Mouse (Mus musculus): Measurements from ENCODE around the gene Dctn1.

Gene Dctn1

DNA sequence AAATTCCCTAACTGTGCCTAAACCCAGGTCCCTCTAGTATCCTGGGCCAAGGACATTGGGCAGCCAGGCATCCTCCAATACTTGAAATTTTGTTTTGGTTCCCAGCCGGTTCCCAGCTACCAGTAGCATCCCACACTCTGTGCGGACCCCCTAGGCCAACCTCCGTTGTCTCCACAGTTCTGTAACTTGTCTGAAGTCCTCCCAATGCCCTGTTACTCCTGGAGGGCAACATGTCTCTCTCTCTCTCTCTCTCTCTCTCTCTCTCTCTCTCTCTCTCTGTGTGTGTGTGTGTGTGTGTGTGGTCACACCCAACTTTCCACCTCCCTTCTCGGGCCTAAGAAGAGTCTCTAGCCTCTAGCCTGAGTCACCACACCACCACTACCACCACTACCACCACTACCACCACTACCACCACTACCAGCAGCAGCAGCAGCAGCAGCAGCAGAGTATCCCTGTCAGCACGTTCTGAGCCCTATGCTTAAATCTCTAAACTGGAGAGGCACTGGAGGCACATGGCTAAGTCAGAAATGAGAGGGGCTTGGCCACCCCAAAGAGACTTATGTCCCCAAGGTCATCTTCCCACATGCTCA is 29.3 kb upstream of the Dctn1 start:
- DNase-seq (ENCODE audit: low spot score): no peak

DNA sequence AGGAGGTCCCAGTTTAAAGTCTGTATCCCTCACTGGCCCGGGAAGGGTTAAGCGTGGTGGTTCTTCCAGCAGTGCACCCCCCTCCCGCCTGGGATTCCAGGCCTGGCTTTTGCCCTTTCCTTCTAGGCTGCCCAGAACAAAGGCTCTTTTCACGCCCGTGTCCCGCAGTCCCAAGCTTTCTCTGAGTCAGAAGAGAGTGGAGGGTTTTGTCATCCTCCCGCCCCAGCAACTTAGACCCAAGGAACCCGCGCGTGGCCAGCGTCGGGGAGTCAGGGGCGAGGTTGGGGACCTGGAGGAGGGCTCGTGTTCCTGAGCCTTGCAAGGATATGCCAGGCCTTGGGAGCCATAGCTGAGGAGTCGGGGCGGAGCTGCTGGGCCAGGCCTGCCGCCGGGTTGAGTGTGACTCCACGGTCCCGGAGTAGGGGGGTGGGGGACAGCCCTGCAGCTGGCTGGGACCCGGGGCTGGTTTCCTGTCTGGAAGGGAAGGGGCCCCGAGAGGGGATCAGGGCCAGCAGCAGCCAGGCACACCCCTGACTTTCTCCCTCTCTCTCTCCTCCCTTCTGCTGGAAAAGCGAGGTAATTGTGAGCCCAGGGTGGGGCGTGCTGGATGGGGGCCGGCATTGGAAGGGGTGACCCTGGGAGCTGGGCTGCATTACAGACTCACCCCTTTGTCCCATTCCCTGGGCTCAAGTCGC is 28.7 kb upstream of the Dctn1 start:
- peak; percentile 91 for DNase-seq (ENCODE audit: low spot score)

DNA sequence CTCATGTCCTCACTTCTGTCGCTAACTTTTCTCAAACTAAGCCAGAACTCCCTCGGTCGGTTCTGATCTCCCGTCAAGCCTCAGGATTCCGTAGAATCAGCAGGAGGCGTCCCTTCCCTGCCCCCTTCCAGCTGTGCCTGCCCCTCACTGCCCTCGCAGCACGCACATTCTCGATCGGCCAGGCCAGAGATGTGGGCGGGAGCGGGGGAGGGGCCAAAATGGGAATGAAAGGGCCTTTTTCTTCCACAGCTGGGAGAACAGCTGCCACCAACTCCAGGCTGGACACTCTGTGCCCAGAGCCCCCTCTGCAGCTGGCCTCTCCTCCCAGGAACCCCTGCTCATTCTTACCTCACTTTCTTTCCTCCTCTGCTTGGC is 28.2 kb upstream of the Dctn1 start:
- peak; percentile 93 for DNase-seq (ENCODE audit: low spot score)

DNA sequence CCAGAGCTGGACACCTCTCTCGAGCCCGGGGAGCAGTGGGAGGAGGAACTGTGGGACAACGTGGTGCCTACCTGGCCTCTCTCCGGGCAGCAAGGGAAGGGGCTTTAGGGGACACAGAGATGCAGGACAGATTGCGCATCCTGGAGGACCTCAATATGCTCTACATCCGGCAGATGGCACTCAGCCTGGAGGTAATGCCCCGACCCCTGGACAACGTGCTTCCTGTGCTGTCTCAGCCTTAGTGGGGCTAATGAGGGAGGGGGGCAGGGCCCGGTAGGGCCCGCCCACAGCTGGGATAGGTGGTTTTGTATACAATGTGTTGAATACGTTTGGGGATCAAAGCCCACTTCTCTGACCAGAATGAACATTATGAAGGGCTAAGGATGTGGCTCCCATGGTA is 27.7 kb upstream of the Dctn1 start:
- DNase-seq (ENCODE audit: low spot score): peak; percentile 84

DNA sequence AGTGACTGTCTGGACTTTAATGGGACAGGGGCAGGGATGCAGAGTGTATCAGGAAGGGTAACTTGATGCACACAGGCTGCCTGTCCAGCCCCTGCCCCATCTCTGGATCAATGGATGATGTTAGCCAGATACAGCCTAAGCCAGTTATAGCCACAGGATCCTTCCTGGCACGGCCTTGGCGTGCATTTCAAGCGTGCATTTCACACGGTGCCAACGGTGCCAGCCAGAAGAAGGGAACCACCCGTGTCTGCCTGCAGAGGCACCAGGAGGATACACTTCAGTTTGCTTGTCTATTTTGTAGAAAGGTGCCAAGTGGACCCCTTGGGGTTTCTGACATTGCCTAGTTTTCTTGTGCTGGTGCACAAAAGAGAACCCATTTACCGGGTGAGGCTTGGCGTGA is 25.7 kb upstream of the Dctn1 start:
- DNase-seq (ENCODE audit: low spot score): no peak

DNA sequence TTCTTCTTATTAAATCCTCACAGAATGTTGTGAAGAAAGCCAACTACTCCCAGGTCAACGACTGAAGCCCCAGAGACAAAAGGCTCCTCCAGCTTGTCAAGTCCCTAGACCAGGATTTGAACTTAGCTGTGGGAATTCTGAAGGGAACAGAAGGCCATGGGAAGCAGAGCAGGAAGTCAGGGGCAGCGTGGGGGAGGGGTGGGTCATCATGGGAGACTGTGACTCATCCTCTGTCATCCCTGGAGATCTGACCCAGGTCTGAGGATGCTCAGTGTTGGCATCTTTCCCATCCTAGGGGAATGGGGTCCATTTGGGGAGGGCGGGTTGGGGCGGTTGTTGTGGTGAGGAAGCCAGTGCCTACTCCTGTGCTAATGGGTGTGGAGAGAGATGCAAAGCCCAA is 24.1 kb upstream of the Dctn1 start:
- DNase-seq (ENCODE audit: low spot score): no peak

DNA sequence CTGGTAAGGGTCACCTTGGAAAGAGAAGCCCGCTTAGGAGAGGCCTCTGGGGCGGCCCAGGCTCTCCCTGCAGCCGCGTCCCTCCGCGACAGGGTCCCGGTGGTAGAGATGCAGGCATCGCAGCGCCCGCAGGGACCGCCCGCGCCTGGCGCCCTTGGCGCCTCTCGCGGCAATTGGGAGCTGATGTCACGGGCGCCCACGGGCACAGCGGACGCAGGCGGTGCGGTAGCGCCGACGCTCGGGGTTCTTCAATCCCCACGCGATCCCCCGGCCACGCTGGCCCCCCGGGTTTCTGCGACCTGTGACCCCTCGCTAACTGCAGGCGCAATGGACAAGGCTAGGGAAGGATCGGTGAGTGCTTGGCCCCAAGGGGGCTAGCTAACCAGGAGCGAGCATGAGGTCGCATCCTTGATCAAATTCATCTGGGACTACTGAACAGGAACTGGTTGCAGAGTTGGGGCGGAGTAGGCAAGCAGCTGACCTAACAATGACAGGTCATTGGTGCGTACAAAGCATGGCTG is 23.4 kb upstream of the Dctn1 start:
- DNase-seq (ENCODE audit: low spot score): peak; percentile 64

DNA sequence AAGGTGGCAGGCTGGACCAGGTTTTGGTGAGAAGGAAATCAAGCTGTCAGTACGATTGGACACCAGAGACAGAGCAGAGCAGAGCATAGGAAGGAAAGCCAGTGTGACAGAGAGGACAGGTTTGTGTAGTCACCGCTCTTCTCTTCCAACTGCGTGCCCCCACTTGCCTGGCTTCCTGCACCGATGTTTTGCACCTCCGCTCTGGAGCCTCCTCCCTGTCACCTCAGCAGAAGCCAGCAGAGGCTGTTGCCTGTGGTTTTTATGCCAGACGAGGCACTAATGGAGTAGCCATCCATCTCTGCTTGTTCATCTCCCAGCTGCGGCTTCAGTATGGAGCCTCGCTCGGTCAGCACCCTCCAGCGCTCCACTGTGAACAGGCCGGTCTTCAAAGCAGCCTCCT is 22.8 kb upstream of the Dctn1 start:
- no peak for DNase-seq (ENCODE audit: low spot score)

DNA sequence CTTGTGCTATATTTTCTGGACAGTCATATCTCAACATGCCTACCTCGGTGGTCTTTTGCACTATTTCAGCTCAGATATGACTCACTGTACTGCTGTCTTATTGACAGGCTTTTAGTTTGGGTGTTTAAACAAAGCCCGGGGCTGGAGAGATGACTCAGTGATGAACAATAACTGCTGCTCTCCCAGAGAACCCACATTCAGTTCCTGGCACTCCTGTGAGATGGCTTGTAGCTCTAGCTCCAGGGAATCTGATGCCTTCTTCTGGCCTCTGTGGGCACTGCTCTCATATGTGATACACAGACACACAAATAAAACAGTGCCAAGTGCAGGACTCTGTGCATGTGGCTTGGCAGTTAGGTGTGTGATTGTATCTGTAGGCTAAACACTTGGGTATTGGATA is 20.5 kb upstream of the Dctn1 start:
- no peak for DNase-seq (ENCODE audit: low spot score)

DNA sequence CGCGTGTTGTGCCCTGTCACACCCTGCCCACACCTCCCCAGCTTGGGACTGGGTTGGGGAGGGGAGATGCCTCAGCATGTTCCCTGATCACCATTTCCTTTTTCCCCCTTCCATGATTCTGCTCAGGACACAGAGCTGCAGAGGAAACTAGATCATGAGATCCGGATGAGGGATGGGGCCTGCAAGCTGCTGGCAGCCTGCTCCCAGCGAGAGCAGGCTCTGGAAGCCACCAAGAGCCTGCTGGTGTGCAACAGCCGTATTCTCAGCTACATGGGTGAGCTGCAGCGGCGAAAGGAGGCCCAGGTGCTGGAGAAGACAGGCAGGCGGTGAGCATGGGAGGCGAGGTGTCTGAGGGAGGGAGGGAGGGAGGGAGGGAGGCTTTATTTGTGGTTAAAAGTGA is 19.9 kb upstream of the Dctn1 start:
- no peak for DNase-seq (ENCODE audit: low spot score)

DNA sequence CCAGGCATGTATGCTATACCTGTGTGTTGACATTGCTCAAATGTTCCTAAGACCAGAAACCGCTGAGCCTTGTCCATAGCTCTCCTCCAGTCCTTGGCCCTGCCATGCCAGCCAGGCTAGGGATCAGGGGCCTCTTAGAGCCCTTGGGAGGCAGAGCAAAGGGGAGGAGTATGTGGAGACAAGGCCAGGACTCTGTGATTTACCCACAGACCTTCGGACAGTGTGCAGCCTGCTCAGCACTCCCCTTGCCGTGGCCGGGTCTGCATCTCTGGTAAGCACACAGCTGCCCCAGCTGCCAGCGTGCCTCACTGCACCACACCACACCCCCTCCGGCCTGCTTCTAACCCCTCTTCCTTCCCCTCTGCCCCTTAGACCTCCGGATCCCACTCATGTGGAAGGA is 18.4 kb upstream of the Dctn1 start:
- no peak for DNase-seq (ENCODE audit: low spot score)

DNA sequence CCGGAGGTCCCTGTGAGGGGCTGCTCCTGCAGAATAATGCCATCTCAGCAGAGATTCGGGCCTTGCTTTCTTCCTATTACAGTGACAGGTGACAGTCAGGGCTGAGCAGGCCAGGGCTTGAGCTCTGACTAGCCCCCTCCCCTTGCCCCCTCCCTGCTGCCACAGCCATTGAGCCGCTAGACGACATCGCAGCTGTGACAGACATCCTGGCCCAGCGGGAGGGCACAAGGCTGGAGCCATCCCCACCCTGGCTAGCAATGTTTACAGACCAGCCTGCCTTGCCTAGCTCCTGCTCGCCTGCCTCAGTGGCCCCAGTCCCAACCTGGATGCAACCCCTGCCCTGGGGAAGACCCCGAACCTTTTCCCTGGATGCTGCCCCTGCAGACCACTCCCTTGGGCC is 14.0 kb upstream of the Dctn1 start:
- DNase-seq (ENCODE audit: low spot score): no peak

DNA sequence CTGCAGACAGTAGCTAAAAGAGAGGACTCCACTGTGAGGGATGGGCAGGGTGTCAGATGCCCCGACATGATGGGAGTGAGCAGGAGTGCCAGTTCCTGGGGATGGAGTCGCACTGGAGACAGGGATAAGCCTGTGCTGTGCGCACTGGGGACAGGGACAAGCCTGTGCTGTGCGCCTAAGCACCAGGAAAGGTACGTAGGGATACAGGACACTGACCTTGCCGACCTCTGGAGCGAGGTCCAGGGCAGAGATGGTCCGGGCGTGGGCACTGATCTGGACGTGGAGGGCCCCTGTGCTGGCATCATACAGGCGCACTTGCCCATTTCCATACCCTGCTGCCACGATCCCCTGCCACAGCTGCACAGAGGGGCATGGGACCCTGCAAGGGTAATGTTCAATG is 12.7 kb upstream of the Dctn1 start:
- no peak for DNase-seq (ENCODE audit: low spot score)

DNA sequence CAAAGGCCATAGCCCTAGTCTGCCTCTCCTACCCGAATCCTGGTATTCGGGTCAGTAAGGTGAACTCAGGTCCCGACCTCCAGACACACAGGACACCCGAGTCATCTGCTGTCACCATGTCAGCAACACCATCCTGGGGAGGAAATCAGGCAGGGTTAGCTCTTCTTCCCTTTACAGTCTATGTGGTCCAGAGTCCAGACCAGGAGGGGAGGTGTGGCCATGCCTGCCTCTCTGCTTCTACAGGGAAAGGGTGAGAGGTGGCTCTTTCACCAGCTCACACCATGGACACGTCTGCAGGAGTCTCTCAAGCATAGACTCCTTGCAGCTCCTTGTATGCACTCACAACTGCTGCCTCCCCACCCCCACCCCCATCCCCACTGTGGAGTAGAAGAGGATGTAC is 12.2 kb upstream of the Dctn1 start:
- no peak for DNase-seq (ENCODE audit: low spot score)

DNA sequence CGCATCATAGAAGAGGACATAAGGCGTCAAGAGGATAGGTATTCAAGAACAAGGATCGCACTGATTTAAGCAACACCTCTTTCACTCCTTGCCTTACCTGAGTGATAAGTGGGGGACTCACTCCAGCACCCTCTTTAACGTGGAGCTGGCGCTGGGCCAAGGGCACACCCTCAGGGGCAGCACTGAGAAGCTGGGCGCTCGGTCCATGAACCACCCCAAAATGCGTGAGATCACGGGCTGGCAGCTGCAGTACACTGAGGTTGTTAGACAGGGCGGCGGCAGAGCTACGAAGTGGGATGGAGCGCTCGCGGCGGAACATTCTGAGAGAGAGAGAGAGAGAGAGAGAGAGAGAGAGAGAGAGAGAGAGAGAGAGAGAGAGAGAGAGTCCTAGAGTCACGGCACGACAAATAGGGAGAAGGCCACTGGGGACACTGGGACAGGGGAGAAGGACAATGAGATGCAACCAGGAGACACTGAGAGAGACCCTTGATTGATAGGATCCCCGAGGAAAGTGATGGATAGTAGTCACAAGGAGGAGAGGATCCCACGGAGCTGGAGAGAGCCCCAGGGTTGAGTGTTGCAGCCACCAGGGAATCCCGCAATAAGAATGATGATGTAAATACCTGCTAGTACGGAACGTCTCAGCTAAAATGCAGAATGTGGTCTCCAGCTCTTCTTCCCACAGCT is 10.0 kb upstream of the Dctn1 start:
- no peak for DNase-seq (ENCODE audit: low spot score)

DNA sequence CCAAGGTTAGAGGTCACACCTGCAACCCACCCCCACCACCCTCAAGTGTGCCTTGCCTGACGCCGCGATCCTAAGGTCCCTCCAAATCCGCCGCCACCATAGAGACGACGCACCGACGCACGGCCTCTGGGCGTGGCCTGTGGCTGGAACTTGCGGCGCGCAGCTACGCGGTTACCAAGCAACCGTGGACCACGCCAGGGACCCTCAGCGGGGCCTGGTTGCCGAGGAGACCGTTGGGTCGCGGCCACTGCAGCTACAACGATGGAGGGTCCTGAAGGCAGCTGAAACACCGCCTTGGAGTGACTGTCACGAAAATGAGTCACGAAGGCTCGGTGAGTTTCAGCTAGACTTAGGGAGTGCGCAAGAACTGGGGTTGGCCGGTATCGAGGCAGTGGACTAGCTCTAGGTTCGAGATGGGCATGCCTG is 9.4 kb upstream of the Dctn1 start, which contains the start of the genes Wdr54 and 1700003E16Rik:
Gene Wdr54 (minus strand): TSS at position 139 of the 426 bp plus-strand sequence.
Gene 1700003E16Rik (plus strand): TSS at position 146 of the 426 bp plus-strand sequence.
- DNase-seq (ENCODE audit: low spot score): peak; percentile 97

DNA sequence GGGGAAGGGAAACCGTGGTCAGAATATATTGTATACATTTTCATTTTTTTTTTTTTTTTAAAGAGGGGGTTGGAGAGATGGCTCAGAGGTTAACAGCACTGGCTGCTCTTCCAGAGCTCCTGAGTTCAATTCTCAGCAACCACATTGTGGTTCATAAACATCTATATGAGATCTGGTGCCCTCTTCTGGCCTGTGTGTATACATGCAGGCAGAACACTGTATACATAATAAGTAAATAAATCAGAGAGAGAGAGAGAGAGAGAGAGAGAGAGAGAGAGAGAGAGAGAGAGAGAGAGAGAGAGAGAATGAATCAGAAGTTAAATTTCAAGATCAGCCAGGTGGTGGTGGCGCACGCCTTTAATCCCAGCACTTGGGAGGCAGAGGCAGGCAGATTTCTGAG is 6.3 kb upstream of the Dctn1 start:
- DNase-seq (ENCODE audit: low spot score): peak; percentile 88

DNA sequence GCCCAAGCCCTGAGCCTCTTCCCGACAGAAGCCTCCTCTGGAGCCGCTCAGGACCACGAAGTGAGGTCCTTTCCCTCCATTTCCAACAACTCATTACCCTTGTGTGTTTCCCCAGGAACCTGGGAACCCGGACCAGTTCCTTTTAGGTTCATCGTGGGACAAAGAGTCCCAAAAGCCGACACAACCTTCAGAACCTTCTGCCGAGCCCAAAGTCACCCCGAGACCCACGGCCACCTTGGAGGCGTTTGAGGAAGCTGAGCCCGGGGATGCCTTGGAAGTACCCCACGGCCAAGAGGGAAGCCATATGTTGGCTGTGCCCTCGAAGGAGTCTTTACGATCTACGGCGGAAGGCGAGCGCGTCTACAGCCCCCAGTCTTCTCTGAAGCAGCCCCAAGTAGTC is 4.3 kb upstream of the Dctn1 start:
- DNase-seq (ENCODE audit: low spot score): no peak

DNA sequence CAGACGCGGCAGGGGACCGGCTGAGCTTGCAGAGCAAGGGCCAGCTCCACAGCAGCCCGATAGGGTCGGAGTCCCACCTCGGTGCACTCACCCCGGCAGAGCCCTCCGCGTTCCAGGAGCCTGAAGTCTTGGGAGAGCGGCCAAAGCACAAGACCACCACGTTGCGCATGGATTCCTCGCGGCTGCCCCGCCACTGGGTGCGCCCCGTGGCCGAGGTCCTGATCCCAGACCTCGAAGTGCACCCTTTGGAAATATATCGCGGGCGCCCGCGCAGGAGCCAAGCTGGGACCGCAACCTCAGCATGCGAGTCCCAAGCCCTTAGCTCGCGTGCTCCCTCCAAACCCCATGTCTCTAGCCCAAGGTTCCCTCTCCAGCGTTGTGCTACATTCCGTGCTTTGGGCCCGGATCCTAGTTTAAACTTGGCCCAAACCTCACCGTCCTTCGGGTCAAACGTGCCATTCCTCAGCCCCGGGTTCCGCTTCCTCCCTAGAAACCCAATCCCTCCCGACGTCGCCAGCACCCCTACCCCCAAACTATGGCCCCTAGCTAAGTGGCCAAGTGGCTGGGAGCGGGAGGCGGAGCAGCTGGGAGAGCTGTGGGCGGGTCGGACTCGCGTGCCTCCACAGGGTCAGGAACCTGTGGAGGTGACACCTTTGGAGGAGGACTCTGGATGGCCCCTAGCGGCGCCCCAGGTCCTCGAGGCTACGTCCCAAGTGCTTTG is 3.6 kb upstream of the Dctn1 start:
- DNase-seq (ENCODE audit: low spot score): peak; percentile 43

DNA sequence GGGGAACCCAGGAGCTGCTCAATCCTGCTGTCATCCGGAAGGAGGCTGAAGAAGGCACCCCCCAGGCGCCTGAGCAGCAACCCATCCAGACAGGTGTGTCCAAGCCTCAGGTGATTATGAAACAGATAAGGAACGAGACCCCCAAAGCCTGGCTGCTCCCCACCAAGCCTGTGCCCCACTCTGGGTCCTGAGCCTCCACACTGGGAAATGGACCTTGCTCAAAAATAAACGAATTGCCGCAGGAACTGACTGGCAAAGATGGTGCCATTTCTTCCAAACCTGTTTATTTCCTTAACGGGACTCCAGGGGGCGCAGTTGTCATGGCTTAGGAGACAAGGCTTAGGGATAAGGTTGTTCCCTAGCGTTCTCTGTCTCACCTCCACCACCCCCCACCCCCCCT is 3.0 kb upstream of the Dctn1 start:
- peak; percentile 84 for DNase-seq (ENCODE audit: low spot score)

DNA sequence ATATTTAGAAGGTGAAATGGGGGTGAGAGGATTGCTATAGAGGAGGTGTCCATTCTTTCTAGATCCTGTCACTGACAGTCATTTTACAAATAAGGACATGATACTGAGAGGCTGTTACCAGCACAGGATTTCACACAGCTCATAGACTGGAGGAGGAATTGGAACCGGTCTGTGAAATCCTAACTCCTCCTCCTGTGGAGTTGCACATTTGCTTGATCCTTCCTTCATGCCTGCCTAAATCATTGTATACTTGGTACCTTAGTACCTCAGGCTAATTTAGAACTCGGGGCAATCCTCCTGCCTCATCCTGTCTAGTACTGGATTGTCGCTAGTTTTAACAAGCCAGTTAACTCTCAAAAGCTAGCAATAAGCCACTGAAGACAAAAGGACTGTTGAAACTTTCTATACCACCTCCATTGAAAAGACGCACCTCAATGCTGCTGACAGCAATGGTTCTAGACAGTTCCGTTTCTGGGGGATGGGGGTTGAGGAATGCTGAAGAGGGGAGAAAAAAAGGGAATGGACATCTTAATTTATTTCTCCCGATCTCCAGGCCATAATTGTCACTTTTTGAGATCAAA is 604 bp upstream of the Dctn1 start:
- DNase-seq (ENCODE audit: low spot score): no peak

DNA sequence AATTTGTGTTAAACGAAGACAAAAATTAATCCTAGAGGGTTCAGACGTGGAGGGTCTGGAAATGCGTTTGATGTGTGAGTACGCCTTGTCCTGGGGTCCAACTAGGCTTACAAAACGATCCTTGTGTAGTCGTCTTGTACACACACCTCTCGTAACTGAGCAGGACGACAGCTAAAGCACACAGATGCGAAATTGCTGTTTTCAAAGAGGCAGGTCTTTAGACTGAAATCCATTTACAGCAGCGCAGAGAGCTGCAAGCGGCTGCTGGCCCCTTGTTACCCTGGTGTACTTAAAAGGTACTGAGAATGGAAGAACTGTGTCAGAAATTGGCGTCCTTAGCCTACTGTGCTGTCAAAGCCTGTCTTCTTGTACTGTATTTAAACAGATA is 517 bp downstream of the Dctn1 start:
- DNase-seq (ENCODE audit: low spot score): no peak

Data from embryo, embryonic 10 days (tissue).